Mouse (Mus musculus) thymus, postnatal 10 days (tissue): ENCODE results near the gene Lrp1.

Experiments used
- DNase-seq, 2 experiments: peaks; one replicate each; pipeline ENCODE4 v3.0.0; 2021; ENCODE audit warnings: low spot score in 2 of 2

Lrp1 gene

DNA sequence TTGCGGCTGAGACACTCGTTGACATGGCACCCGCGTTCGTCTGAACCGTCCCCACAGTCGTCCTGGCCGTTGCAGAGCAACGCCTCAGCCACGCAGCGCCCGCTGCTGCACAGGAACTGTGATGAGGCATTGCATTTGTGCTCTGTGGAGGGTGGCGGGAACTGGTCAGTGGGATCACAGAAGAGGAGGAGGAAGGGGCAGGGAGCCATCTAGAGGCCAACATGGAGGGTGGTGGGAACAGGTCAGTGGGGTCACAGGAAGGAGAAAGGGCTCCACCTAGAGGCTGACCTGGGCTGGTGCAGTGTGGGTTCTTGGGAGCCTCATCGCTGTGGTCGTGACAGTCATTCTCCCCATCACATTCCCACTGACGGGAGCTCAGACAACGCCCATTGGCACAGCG is 65.2 kb downstream of the Lrp1 start:
- peak in 1 of 2 experiments; percentile 37 for DNase-seq

DNA sequence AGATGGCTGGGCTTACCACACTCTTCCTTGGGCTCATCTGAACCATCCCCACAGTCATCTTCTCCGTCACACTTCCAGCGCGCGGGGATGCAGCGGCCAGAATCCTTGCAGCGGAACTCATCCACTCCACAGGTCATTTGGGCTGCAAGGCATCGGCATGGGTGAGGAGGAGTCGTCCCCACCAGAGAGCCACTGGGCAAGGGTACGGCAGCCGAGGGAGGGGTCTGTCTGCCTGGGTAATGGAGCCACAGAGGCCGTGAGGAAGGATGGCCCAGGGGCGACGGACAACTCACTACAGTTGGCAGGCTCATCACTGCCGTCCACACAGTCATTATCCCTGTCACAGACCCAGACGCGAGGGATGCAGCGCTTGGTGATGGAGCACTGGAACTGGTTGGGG is 71.1 kb downstream of the Lrp1 start:
- DNase-seq = no peak

DNA sequence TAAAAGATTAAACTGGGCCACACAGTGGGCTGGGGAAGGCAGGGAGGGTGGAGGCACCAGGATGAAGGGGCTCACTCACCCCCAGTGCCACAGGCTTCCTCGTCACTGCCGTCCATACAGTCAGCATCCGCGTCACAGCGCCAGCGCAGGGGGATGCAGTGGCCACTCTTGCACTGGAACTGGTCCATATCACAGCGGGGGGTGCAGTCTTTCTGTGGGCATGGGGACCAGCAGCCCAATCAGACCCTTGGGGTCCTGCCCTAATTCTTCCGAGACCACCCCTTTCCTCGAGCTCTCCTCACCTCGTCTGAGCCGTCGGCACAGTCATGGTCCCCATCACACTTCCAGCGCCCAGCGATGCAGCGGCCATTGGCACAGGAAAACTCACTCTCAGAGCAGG is 72.7 kb downstream of the Lrp1 start:
- DNase-seq = no peak

DNA sequence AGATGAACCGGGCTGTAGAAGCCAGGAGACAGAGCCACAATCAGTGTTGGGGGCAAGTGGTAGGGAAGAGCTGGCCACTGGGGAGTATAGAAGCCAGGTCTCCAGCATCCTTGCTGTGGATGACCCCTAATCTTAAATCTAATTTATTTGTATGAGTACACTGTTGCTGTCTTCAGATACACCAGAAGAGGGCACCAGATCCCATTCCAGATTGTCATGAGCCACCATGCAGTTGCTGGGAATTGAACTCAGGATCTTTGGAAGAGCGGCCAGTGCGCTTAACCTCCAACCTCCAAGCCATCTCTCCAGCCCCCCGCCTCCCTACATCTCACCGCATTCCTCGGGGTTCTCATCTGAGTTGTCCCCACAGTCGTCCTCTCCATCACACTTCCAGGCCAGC is 74.4 kb downstream of the Lrp1 start:
- DNase-seq = no peak

DNA sequence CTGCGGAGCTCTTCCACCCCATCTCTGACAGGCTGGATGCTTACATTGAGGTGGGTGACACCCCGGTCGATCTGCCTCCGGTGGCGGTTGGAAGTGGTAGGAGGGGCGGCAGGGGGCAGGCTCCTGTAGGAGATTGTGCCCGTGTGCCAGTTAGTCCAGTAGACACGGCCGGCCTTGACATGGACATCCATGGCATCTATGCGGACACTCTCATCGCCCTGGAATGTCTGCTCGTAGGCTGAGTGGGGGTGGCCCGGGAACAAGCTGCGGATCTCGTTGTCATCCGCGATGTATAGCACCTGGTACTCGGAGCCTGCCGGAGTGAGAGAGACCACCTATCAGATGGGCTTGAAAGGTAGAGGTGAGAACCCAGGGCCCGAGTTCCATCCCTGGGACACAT is 76.6 kb downstream of the Lrp1 start:
- no peak for DNase-seq

DNA sequence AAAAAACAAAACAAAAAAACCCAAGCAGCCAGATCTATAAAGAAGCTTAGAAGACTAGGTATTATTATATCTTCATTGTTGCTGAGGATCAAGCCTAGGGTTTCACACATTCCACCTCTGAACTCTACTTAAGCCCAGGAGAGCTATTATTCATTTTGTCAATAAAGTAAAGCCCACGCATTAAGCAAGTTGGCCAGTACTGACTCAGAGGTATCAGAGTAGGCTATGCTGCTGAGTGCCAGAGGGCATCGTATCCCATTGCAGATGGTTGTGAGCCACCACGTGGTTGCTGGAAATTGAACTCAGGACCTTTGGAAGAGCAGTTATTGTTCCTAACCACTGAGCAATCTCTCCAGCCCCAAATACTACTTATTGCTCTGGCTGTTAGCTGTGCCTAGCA is 77.0 kb downstream of the Lrp1 start:
- DNase-seq = no peak

DNA sequence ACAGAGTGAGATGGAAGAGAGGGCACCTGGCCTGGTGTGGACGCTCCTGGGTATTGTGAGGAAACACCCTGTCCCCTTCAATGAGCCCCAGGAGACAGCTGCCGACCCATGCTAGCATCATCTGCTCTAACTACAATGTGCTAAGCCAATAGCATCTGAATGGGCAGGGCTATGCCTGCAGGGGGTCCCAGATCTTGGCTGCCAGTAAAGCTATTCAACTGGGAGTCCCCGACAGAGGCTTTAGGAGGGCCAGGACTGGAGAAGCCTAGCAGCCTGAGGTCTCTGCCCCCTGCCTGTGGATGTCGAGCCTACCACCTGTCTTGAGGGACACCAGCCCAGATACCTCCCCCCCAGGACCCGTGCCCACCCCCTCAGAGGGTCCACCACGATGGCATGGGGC is 78.2 kb downstream of the Lrp1 start:
- DNase-seq = no peak

DNA sequence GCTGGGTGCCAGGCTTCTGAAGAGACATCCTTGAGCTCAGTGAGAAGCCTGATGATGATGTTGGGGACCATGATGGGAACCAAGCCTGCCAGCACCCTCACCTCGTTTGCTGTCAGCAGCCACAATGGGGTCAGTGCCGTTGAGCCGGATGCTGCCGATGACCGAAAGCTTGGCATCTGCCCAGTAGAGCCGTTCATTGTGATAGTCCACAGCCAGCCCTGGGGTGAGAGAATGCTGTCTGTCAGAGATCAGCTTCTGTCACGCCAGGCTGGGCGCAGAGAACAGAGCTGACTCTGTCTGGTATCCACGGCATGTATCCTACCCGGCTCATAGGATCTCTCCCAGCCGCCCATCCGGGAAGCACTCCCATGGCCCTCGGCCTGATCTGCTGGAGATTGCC is 78.9 kb downstream of the Lrp1 start:
- DNase-seq = no peak

DNA sequence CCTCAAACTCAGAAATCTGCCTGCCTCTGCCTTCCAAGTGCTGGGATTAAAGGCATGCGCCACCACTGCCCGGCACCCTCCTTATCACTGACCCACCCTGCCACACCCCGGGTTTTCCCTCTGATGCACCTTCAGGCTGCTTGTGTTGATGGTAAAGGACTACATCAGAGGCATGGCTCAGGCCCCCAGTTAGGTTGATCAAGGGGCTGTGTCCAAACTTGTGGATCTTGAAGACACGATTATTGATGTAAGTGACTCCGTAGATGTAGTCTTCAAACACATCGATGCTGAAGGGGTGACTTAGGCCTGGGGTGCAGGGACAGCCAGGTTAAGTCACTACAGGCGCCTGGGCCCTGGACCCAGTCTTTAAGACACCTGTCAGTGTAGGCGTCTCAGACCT is 79.4 kb downstream of the Lrp1 start:
- DNase-seq = no peak

DNA sequence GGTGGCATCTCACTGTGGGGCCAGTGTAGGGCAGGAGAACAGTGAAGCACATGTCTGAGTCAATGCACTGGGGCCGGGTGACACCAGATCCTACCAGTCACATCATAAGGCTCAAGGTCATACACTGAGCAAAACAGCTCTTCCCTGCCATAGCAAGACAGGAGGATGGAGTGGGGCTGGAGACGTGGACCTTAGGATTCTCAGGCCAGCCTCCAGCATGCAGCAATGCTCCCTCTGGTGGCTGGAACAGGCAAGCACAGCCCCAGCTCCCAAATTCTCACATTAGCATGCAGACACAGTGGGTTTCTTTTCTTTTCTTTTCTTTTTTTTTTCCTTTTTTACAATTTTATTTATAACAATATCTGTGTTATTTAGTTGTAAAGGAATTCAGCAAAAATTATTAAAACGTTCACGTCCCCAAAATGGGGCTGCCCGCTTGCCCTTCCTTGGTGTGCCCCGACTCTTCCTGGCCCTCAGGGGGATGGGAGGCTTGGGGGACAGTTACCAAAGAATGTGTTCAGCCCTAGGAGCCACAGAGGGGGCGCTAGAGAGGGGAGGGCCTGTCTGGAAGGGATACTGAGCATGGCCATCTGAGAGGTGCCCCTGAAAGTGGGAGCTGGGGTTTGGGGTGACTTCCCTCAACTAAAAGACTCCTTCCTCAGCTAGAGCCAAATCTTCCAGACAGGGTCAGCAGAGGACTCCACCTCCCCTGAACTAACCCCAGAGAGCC is 82.9 kb downstream of the Lrp1 start:
- DNase-seq = peak in 1 of 2 experiments; percentile 62

DNA sequence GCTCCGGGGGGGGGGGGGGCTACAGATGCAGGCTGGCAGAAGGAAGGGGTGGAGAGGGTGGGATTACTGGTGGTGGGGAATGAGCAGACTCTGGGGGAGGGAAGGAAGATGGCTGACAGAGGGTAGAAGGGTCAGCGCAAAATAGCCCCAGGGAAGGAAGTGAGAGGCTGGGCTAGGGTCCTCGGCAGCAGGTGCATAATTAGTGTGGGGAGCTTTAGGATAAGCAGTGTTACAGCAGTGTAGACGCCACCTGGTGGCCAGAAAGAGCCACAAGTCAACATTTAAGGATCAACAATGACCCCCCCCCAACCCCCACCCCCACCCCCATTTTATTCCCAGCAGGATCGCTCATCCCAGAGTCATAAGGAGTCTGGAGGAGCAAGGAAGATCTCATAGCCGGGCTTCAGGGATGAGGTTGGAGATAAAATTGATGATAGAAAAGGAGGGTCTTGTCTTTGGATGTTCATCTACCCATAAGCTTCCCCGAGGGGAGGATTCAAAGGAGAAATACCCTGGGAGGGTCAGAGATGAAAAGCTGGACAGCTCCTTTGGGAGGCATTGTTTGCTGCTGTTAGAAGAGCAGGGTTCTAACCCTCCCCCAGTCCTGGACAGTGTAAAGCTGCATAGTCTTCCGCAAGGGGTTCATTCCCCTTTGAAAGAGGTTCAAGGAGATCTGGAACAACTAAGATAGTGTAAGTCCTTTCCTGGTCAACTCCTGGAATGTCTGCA is 84.2 kb downstream of the Lrp1 start:
- DNase-seq = peak in 1 of 2 experiments; percentile 55

DNA sequence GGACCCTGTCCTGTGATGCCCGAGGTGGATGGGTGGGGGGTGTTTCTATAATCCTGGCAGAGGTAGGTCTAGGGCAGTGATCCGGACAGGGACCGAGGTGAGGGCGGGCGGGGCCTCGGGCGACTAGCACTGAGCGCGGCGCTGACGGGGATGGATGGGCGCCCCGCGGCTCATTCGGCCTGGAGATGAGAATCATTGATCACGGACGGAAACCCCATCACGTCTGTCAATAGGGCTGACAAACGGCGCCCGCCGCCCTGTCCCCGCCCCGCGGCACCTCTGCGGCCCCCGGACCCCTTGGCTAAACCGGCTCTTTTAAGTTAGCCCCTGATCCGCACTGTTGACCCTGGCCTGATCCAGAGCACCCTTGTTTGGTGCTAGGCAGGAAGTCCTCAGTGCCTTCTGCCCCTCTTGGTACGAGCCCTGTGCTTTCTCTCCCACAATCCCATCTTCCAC is 86.0 kb downstream of the Lrp1 start:
- DNase-seq = no peak

DNA sequence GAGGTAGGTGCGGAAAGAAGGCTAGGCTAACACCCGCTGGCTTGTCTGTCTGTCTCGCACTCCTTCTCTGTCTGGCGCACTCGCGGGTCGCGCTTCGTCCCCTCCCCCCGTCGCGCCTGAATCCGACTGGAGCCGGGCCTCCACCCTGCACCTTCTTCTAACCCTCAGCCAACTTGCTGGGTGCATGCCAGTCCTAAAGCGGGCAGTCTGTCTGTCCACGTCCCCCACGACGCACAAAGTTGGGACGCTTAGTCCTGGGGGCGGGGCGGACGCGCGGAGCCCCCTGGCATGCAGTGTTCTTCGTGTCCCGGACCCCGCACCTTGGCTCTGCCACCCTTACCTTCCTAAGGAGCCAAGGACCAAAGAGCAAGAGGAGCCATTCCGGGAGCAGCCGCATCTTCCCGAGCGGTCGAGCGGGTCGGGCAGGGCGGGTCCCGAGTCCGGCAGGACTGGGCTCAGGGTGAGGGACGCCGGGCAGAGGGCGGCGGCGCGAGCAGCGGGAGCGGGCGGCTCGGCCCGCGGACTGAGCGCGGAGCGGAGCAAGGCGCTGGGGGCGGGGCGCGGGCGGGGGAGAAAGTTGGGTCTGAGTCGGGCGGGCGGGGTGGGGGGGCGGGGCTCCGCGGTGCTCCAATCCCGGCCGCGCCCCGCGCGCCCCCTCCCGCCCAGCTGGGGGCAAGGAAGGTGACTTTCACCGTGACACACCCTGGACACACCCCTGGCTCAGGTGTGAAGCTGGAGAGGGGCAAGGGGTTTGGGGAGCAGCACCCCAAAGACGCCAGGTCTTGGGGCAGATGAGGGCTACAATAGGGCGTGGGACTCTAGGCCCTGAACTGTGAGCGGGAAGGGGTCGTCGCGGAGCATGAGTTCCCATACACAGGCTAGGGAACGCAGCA is 86.7 kb downstream of the Lrp1 start, which contains the start of gene Nxph4:
Nxph4 (minus strand) TSS at position 524 of the 893 bp plus-strand sequence.
- no peak for DNase-seq

DNA sequence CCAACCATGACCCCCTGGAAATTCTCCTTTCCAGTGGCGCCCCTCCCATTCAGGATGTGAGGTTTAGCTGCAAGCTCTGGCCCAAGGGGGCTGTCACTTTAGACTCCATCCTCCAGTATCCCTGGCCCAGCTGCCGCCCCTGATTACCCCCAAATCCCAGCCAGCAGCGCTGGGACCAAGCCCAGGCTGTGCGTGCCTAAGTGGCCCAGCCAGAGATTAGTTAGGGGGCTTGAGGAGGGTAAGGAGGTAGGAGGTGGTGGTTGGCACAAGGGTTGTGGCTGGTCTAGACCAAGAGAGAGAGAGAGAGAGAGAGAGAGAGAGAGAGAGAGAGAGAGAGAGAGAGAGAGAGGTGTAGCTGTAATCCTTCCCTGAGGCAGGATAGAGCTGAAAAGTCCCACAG is 89.4 kb downstream of the Lrp1 start:
- DNase-seq = no peak

DNA sequence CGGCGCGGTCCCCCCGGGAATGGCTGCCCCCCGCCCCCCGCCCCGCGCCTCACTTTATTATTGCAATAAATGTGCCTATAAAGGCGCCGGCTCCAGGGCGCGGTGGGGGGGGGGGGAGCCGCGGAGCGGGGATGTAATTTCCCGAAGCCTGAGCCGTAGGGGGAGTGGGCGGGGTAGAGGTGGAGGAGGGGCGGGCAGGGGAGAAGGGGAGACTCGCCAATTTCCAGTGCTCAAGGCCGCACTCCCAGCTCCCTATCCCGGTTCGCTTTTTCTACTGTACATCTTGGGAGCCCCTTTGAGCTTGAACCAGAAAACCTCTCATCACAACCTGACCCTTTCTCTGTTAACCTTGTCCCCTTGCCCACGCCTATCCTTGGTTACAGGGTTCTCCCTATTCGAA is 90.0 kb downstream of the Lrp1 start:
- no peak for DNase-seq

DNA sequence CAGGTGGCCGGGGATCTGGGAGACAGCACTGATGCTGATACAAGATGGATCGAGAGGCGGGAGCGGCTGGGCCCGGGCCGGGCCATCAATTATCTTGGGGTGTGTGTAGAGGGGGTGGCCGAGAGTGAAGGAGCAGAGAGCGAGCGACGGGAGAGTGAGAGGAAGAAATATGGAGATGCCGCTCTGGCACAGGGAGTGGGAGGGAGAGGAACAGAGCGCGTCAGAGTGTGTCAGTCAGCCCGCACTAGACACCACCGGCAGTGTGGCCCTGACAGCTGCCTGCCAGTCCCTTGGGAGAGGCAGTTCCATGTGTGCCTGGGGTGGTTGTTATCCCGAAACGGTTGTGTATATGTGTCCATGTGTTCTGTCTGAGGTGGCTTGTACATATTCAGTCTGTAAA is 93.5 kb downstream of the Lrp1 start:
- no peak for DNase-seq

DNA sequence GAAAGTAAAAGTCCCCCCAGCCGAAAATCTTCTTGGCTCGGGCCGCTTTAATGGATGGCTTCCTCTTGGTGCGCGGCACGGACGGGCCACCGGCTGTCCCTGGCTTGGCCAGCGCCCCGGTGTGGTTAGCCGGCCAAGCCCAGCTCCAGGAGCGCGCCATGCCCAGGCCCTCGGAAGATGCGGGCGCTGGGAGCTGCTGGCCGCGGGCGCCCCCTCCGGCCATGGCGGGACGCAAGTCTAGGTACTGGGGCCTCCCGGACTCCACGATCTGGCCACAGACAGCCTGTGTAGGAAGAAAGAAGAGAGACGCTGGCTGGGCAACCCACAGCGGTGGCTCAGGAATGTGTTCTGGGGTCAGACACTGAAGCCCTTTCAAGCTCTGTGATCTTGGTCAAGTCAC is 94.3 kb downstream of the Lrp1 start:
- no peak for DNase-seq

DNA sequence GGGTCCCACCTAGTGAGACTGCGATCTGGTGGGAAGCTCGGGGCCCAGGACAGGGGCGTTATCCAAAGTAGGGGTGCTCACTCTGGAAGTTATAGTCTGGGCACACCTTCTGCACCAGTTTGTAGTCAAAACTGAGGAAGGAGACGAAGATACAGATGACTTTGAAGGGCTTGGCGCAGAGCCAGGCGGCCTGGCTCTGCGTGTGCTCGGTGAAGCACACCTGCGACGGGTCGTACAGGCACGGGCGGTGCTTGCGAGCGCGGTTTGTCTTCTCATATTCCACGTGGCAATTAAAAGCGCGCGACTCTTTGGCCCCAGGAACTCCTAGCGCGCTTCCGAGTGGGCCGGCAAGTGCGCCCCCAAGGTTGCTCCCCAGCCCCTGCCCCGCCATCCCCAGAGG is 94.9 kb downstream of the Lrp1 start:
- DNase-seq = peak; percentile 38 to 67

DNA sequence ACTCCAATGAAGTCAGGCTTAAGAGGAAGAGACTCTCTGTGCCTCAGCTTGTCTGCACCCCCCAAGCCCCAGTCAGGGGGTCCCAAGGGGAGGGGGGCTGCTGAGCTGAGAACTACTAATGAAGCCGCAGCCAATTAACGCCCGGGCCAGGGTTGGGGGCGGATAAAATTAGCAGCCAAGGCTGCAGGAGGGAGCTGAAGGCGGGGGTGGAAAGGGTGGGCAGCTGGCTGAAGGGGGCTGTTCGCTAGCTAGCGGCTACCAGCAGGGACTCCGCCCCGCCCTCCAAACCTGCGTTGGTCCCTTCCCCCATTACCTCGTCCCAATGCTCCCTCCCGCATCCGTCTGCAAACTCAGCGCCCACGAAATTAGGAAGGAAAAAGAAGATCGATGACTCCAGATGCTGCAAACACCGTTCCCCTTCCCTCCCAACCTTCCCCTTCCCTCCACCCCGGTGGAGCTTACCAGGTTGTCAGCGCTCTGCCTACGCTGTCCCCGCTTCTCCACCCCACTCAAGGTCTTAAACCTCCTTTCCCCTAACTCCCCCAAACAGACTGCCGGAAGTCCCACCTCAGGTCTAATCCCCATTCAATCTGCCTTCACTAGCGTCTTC is 96.2 kb downstream of the Lrp1 start:
- no peak for DNase-seq

DNA sequence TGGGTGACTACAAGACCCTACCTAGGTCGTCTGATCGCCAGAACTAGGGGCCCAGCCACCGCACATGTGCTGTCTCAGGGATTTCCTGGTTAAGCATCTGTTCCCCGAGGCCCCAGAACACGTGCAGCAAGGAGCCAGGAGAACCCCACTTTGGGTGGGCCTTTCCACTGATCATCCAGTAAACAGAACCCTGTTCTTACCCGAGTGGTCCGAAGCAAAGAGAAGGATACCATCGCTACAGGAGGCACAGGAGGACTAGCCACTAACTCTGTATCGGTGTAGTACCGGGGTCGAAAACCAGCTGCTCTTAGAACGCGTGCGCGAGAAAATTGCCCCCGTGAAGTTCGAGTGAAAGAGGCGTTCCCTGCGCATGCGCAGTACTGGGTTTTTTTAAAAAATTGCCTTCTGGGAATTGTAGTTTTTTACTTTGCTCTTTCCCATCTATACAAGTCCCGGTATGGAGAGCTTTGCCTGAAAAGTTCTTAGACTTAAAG is 98.8 kb downstream of the Lrp1 start, which contains the start of gene Shmt2:
Shmt2 (minus strand) TSS at position 357 of the 494 bp plus-strand sequence.
- peak; percentile 78 to 85 for DNase-seq

DNA sequence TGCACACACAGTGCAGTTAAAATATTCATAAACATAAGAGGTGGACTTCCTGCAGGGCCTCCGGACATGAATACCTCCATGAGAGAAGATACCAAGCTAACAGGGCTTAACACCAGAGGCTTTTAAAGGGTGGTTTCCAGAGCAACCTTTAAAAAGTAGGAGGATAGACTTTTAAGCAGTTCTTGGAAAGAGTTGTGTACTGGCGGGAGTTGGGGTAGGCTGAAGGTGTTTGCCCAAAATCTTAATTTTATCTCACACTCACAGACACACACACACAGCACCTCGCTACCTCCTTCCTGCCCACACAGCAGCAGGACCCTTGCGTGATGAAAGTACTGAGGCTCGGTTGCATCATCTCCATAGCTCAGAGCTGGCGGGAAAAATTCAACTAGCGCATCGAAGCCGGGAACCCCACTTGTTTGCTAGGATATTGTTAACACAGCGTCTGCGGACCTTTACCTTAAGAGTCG is 99.3 kb downstream of the Lrp1 start:
- DNase-seq = no peak
